10 mouse cellular contexts compared by ENCODE assay signal in the genomic region with DNA sequence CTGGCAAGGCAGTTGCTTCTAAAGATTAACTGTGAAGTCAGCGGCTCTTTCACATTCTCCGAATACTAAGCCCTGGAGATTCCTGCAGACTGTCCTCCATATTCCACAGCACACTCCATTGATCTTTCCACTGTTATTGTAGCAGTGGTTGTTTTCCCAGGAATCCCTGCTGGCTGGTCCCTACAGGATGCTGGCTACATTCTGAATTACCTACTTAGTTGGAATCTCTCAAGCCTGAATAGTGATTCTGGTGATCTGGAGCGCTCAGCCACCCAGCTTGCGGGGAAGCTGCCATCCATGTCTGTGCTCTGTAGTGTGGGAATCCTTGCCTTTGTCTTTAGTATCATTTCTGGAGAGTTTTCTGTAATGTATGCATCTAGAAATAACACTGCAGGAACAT. TPM values are rescaled to one million over a fixed set of nuclear protein-coding genes. Genes with fewer than 3 reads are reported as not detected.
DNase-seq lines count a peak whose midpoint lies in the region; ATAC-seq lines count a peak whose summit lies in the region.
"Had no signal": no experiment of that assay in that cellular context is flagged by ENCODE, and none has a peak within 500 bp of the region (broad histone marks: within the 10 kb centered on the region; RNA-seq: fewer than 3 reads in every experiment).

No protein-coding gene starts in this region.

- no peak overlapping the region for H3K27ac ChIP-seq in kidney, embryonic 15.5 days
- H3K27ac ChIP-seq in forebrain, embryonic 16.5 days (ENCODE audit: low read length), result no peak overlapping the region
- peak overlapping the region; percentile 75 for H3K27ac ChIP-seq in midbrain, embryonic 13.5 days
- H3K27ac ChIP-seq: limb, embryonic 13.5 days had no signal

- H3K4me3 ChIP-seq in kidney, embryonic 15.5 days (replicated peaks), result no peak overlapping the region
- no peak overlapping the region for H3K4me3 ChIP-seq in forebrain, embryonic 16.5 days (replicated peaks; ENCODE audit: low read length)
- H3K4me3 ChIP-seq in midbrain, embryonic 13.5 days (replicated peaks), result no peak overlapping the region
- H3K4me3 ChIP-seq: limb, embryonic 13.5 days; megakaryocyte, embryonic 14.5 days had no signal

- H3K4me2 ChIP-seq in kidney, embryonic 15.5 days, result no peak overlapping the region
- H3K4me2 ChIP-seq in forebrain, embryonic 16.5 days (ENCODE audit: low read length), result peak overlapping the region; percentile 35
- peak overlapping the region; percentile 30 for H3K4me2 ChIP-seq in midbrain, embryonic 13.5 days (replicated peaks)
- H3K4me2 ChIP-seq: limb, embryonic 13.5 days had no signal

- peak; percentile 54; the same call in 1 of the 2 replicates for ATAC-seq in kidney, embryonic 15.5 days (replicated peaks; ENCODE audit: low FRiP score)
- peak; percentile 24; the same call in 1 of the 2 replicates for ATAC-seq in forebrain, embryonic 16.5 days
- ATAC-seq in midbrain, embryonic 13.5 days, result peak; percentile 46; the same call in 1 of the 2 replicates

- WGBS in kidney, embryonic 15.5 days, result 53% methylated on average over 4 of the region's 4 CpGs
- 11% methylated on average over 4 of the region's 4 CpGs for WGBS in forebrain, embryonic 16.5 days
- WGBS in midbrain, embryonic 13.5 days, result 12% methylated on average over 4 of the region's 4 CpGs

- no peak overlapping the region for H3K9ac ChIP-seq in kidney, embryonic 15.5 days
- H3K9ac ChIP-seq in forebrain, embryonic 16.5 days (replicated peaks; ENCODE audit: low read depth, low read length), result no peak overlapping the region
- H3K9ac ChIP-seq in midbrain, embryonic 13.5 days (replicated peaks), result no peak overlapping the region
- H3K9ac ChIP-seq: limb, embryonic 13.5 days had no signal

- H3K27me3 ChIP-seq in kidney, embryonic 15.5 days, result no peaks in the 10 kb centered on the region
- no peaks in the 10 kb centered on the region for H3K27me3 ChIP-seq in forebrain, embryonic 16.5 days (replicated peaks; ENCODE audit: control insufficient read depth, insufficient read depth, low read length)
- H3K27me3 ChIP-seq in midbrain, embryonic 13.5 days, result no peaks in the 10 kb centered on the region
- H3K27me3 ChIP-seq: limb, embryonic 13.5 days; megakaryocyte, embryonic 14.5 days had no signal

- no peaks in the 10 kb centered on the region for H3K9me3 ChIP-seq in kidney, embryonic 15.5 days (replicated peaks)
- no peaks in the 10 kb centered on the region for H3K9me3 ChIP-seq in forebrain, embryonic 16.5 days (ENCODE audit: control insufficient read depth, low read length)
- no peaks in the 10 kb centered on the region for H3K9me3 ChIP-seq in midbrain, embryonic 13.5 days
- H3K9me3 ChIP-seq: limb, embryonic 13.5 days had no signal

- DNase-seq in kidney, adult 11 months, result no peak
- peak; percentile 26 to 27 for DNase-seq in cerebellum, postnatal 25 days
- no peak for DNase-seq in gastrocnemius, postnatal 4 days (ENCODE audit: low spot score in 2 of 2)
- no peak for DNase-seq in embryo, embryonic 11 days

- peaks cover 5% of the 10 kb centered on the region; the same call in 1 of the 2 replicates for H3K4me1 ChIP-seq in kidney, embryonic 15.5 days
- peaks cover 10% of the 10 kb centered on the region for H3K4me1 ChIP-seq in forebrain, embryonic 16.5 days (replicated peaks; ENCODE audit: control insufficient read depth, insufficient read depth, low read length)
- H3K4me1 ChIP-seq in midbrain, embryonic 13.5 days (replicated peaks), result peaks cover 28% of the 10 kb centered on the region
- H3K4me1 ChIP-seq: limb, embryonic 13.5 days; megakaryocyte, embryonic 14.5 days had no signal

- H3K36me3 ChIP-seq in kidney, embryonic 15.5 days, result no peaks in the 10 kb centered on the region
- no peaks in the 10 kb centered on the region for H3K36me3 ChIP-seq in forebrain, embryonic 16.5 days (ENCODE audit: control insufficient read depth, insufficient read depth)
- H3K36me3 ChIP-seq in midbrain, embryonic 13.5 days, result no peaks in the 10 kb centered on the region
- H3K36me3 ChIP-seq: limb, embryonic 13.5 days had no signal

RNA-seq across cellular contexts. Expression of gene Csrnp3, which starts 51.5 kb away (rescaled TPM):
- polyA plus RNA-seq in kidney, embryonic 15.5 days (2015; fragmentation: Nextera tagmentation; extraction: Ambion mirVana), result 2.3 and 2.5 TPM in 2 replicates
- polyA plus RNA-seq in forebrain, embryonic 16.5 days (2015; fragmentation: Nextera tagmentation; extraction: Ambion mirVana), result 61.1 and 67.4 TPM in 2 replicates
- 60.5 and 61.9 TPM in 2 replicates for polyA plus RNA-seq in midbrain, embryonic 13.5 days (2015; fragmentation: Nextera tagmentation; extraction: Ambion mirVana)
- 1 to 10 TPM; 2.8 to 3.5 TPM for total RNA-seq in gastrocnemius, postnatal 4 days (2021)
- total RNA-seq: MEL had no signal

Comparison
In these comparisons a context has a peak if more than half of its experiments do, and no peak if none do; other contexts are left out.
1. DNase-seq: peak in cerebellum, postnatal 25 days (2 of 2); none in kidney, adult 11 months (single experiment), gastrocnemius, postnatal 4 days (0 of 2) and embryo, embryonic 11 days (single experiment).
2. RNA of gene Csrnp3, which starts 51.5 kb away (polyA plus RNA-seq): 61.1 to 67.4 TPM in forebrain, embryonic 16.5 days and 60.5 to 61.9 TPM in midbrain, embryonic 13.5 days; 2.3 to 2.5 TPM in kidney, embryonic 15.5 days; every median in the first group is over 10 times any median in the second.
3. Peak in every context shown above with its lines, with median percentiles within 50 percentile points of each other: ATAC-seq.